Mouse (Mus musculus) spleen, adult 2 months (tissue): ENCODE measurements at regions not wholly inside any gene's neighbourhood (a gene's known extent, or its start where the extent isn't known, plus 50 kb on each side); places are given as distances from the start of the nearest gene placed in this dataset.

ENCODE experiments used
- CTCF ChIP-seq: fragments of 200-500 bp; IDR thresholded peaks from 2 replicates; pipeline ENCODE4 v1.5.1; 2011; ENCODE audit warnings: mild to moderate bottlenecking, inconsistent platforms; ENCODE audit not compliant: insufficient read depth, insufficient read length, insufficient replicate concordance; ENCODE audit errors: extremely low read depth
- POLR2A ChIP-seq: fragments of 200-500 bp; IDR thresholded peaks from 2 replicates; pipeline ENCODE4 v1.6.1; 2011; ENCODE audit warnings: low read depth, low read length, inconsistent platforms

GRCm38 (mm10) chr8:116046859-116047258, 339.3 kb upstream of the Maf start:
- TF ChIP-seq CTCF, result no peak
- TF ChIP-seq POLR2A, result no peak
